Mouse (Mus musculus): ENCODE results near the gene Suclg2. TPM values are rescaled to one million over a fixed set of nuclear protein-coding genes. Genes with fewer than 3 reads are reported as not detected.
A peak's percentile ranks its signal among the peaks of the same experiment; 100 is the strongest.
"Not testable (repeated sequence)": the region's sequence is repeated elsewhere in the genome, so short reads cannot be mapped to it uniquely, and the experiment has no call there.

Suclg2 gene
- polyA plus RNA-seq, 1 experiment, result 126 TPM

DNA sequence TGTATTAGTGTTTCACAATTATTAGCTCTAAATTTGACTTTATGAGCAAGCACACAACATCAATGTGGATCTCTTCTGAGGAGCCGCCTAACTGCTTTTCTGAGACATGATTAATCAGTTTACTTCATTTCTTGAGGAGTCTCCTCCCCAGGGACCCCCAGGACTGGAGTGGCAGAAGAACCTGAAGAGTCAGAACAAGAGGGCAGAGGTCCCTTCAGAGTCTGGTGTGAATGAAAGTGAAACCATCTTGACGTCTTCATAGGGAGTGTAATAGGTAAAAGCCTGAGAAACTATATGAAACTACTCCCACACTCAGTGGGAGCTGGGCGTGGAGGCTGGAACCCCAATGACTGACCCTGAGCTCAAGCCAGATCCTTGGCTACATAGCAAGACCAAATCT is 105.4 kb downstream of the Suclg2 start:
- Histone ChIP-seq H3K27me3 (replicated peaks; ENCODE audit: control insufficient read depth, insufficient read depth, low read length) (no peaks in the 10 kb centered on the region), H3K36me3 (ENCODE audit: control insufficient read depth, insufficient read depth, low read length) (no peaks in the 10 kb centered on the region), H3K4me3 (ENCODE audit: insufficient read depth, low read depth, low read length) (no peak overlapping the region), H3K27ac (ENCODE audit: insufficient read depth, low read depth, low read length) (no peak overlapping the region), H3K4me1 (ENCODE audit: control insufficient read depth, insufficient read depth, low read length) (no peaks in the 10 kb centered on the region)
- no peak for TF ChIP-seq CTCF (conservative IDR thresholded peaks at IDR 0.05; ENCODE audit: insufficient read depth, insufficient read length, low read depth, low read length)
- no peak for TF ChIP-seq POLR2A (IDR thresholded peaks at IDR 0.05; ENCODE audit: low read depth, low read length)
- DNase-seq, result no peak
- WGBS, result 81% methylated on average over 3 of the region's 3 CpGs

DNA sequence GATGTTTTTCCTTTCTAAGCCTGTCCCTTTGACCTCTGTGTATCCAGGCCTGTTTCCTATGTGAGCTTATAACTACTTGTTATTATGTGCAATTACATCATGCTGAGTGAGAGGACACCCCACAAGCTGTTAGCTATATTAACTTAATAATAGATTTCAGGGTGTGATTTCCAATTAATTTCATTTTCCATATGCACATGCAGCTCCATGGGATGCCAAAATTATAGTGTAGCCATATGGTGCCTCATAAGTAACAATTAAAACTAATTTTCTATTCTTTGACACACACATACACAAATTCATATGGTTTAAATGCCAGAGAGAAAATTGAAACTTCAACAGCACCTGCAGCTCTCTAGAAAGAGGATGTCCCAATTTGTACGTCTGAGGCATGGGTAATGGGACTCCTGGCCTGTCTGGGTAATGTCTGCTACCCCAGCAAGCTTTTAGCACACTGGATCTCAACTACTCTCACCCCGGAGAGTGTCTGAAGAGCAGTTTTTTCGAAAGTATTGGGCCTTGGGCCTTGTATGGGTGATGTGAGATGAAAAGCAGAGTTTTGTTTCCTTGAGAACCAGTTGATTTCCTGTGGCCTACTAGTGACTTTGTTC is 106.1 kb downstream of the Suclg2 start:
- H3K4me1 ChIP-seq (ENCODE audit: control insufficient read depth, insufficient read depth, low read length), result no peaks in the 10 kb centered on the region
- H3K36me3 ChIP-seq (ENCODE audit: control insufficient read depth, insufficient read depth, low read length), result no peaks in the 10 kb centered on the region
- WGBS, result 86% methylated on average over 3 of the region's 3 CpGs
- H3K27me3 ChIP-seq (replicated peaks; ENCODE audit: control insufficient read depth, insufficient read depth, low read length), result no peaks in the 10 kb centered on the region
- no peak overlapping the region for H3K27ac ChIP-seq (ENCODE audit: insufficient read depth, low read depth, low read length)
- TF ChIP-seq CTCF (conservative IDR thresholded peaks at IDR 0.05; ENCODE audit: insufficient read depth, insufficient read length, low read depth, low read length) (no peak), POLR2A (IDR thresholded peaks at IDR 0.05; ENCODE audit: low read depth, low read length) (no peak)
- no peak for DNase-seq
- H3K4me3 ChIP-seq (ENCODE audit: insufficient read depth, low read depth, low read length), result no peak overlapping the region

DNA sequence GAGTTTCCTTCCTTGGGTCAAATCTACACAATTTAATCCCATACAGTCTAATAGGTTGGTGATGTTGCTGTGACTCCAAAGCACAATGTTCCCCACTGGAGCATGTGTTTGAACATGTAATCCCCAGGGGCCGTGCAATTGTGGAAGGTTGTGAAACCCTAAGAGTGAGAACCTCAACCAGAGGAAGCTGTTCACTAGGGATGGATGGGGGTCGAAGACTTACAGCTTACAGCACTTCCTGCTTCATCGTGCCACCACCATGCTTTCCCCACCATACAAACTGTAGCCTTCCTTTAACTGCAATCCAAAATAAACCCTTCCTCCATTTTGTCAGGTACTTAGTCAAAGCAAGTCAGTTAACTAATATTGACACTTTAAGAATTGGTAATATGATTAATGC is 107.5 kb downstream of the Suclg2 start:
- H3K27me3 ChIP-seq (replicated peaks; ENCODE audit: control insufficient read depth, insufficient read depth, low read length), result no peaks in the 10 kb centered on the region
- no peak overlapping the region for H3K27ac ChIP-seq (ENCODE audit: insufficient read depth, low read depth, low read length)
- TF ChIP-seq POLR2A (IDR thresholded peaks at IDR 0.05; ENCODE audit: low read depth, low read length) (no peak), CTCF (conservative IDR thresholded peaks at IDR 0.05; ENCODE audit: insufficient read depth, insufficient read length, low read depth, low read length) (no peak)
- no peaks in the 10 kb centered on the region for H3K4me1 ChIP-seq (ENCODE audit: control insufficient read depth, insufficient read depth, low read length)
- WGBS, result 85% methylated on average over 3 of the region's 3 CpGs
- DNase-seq, result no peak
- no peaks in the 10 kb centered on the region for H3K36me3 ChIP-seq (ENCODE audit: control insufficient read depth, insufficient read depth, low read length)
- H3K4me3 ChIP-seq (ENCODE audit: insufficient read depth, low read depth, low read length), result no peak overlapping the region

DNA sequence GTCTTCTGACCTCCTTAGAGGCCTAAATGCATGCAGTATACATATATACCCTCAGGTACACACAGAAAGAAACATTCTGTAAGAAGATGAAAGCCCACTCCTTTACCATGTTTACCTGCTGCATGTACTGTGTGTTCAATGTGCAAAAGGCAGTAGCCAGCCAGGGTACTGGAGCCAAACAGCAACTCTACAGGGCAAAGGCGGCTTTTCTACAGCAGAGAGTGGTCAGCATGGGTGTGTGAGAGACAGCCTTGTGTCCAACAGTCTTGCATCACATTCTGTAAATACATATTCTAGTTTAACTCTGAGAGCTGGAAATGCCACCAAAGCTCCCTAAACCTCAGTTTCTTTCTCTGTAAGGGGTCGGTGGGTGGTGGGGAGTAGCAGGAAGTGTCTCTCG is 110.5 kb downstream of the Suclg2 start:
- Histone ChIP-seq H3K36me3 (ENCODE audit: control insufficient read depth, insufficient read depth, low read length) (no peaks in the 10 kb centered on the region), H3K27me3 (replicated peaks; ENCODE audit: control insufficient read depth, insufficient read depth, low read length) (no peaks in the 10 kb centered on the region), H3K27ac (ENCODE audit: insufficient read depth, low read depth, low read length) (no peak overlapping the region), H3K4me1 (ENCODE audit: control insufficient read depth, insufficient read depth, low read length) (no peaks in the 10 kb centered on the region), H3K4me3 (ENCODE audit: insufficient read depth, low read depth, low read length) (no peak overlapping the region)
- DNase-seq, result no peak
- TF ChIP-seq POLR2A (IDR thresholded peaks at IDR 0.05; ENCODE audit: low read depth, low read length), result no peak
- no peak for TF ChIP-seq CTCF (conservative IDR thresholded peaks at IDR 0.05; ENCODE audit: insufficient read depth, insufficient read length, low read depth, low read length)
- 88% methylated on average over 3 of the region's 3 CpGs for WGBS

DNA sequence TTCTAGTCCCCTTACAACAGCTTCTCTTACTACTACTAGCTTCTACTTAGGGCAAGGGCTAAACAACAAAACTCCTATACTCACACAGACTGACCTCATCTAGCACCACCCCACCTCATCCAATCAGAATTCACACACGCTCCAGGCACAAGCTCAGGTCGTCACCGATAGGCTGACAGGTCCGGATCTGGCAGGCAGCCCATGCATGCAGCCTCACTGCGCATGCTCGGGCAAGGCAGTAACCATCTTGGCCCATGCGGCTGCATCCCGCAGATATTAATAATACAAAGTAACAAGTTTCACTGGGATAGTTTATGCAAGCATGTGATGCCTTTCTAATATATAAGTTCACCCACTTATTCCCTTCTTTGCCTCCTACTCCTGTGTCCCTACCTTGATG is 117.9 kb downstream of the Suclg2 start:
- not testable (repeated sequence) for H3K27me3 ChIP-seq (replicated peaks; ENCODE audit: control insufficient read depth, insufficient read depth, low read length); H3K36me3 ChIP-seq (ENCODE audit: control insufficient read depth, insufficient read depth, low read length); DNase-seq; H3K27ac ChIP-seq (ENCODE audit: insufficient read depth, low read depth, low read length); H3K4me3 ChIP-seq (ENCODE audit: insufficient read depth, low read depth, low read length); H3K4me1 ChIP-seq (ENCODE audit: control insufficient read depth, insufficient read depth, low read length)
- WGBS, result 95% methylated on average over 8 of the region's 8 CpGs

DNA sequence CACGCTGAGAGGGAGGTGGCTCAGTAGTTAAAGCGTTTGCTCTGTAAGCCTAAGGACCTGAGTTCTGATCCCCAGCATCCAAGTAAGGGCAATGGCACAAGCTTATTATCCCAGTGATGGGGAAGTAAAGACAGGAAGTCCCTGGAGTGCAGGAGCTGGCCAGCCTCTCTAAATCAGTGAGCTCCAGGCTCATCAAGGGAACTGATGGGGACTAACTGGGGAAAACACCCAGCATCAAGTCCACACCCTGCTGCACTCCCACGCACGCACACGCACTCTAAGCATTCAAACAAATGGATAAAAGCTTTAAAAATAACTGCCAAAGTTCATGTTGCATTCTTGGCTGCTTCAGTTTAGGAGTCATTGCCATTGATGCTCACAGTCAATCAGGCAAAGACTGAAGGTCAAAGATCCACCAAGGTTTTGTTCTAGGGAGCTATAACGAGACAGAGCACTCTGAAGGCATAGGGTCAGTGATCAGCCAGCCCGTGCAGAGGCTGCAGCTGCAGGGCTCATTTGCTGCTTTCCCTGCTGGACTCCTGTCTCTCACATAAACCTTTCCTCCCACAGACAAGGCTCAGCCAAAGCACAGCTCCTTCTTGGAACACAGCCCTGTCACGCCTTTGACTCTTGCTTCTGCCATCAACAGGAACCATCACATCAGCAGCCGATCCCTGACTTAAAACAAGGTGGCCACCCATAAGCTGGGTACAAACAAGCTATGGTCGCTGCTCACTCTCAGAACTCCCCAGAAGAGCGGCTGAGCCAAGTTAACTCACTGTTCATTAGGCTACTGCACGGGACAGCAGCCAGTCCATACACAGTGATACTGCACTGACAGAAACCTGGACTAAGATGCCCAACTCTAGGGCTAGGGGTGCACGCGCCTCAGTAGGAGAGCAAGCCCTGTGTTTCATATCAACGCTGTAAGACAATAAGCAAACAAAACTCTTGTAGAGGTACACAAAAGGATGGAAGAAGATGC is 121.5 kb downstream of the Suclg2 start:
- no peak overlapping the region for H3K27ac ChIP-seq (ENCODE audit: insufficient read depth, low read depth, low read length)
- TF ChIP-seq POLR2A (IDR thresholded peaks at IDR 0.05; ENCODE audit: low read depth, low read length) (no peak), CTCF (conservative IDR thresholded peaks at IDR 0.05; ENCODE audit: insufficient read depth, insufficient read length, low read depth, low read length) (no peak)
- no peak overlapping the region for H3K4me3 ChIP-seq (ENCODE audit: insufficient read depth, low read depth, low read length)
- no peaks in the 10 kb centered on the region for H3K27me3 ChIP-seq (replicated peaks; ENCODE audit: control insufficient read depth, insufficient read depth, low read length)
- H3K36me3 ChIP-seq (ENCODE audit: control insufficient read depth, insufficient read depth, low read length), result no peaks in the 10 kb centered on the region
- H3K4me1 ChIP-seq (ENCODE audit: control insufficient read depth, insufficient read depth, low read length), result 0 out of 2 replicates have a peak, but pooled peaks cover 2% of the 10 kb centered on the region
- 57% methylated on average over 15 of the region's 15 CpGs for WGBS
- peak; percentile 43 for DNase-seq

DNA sequence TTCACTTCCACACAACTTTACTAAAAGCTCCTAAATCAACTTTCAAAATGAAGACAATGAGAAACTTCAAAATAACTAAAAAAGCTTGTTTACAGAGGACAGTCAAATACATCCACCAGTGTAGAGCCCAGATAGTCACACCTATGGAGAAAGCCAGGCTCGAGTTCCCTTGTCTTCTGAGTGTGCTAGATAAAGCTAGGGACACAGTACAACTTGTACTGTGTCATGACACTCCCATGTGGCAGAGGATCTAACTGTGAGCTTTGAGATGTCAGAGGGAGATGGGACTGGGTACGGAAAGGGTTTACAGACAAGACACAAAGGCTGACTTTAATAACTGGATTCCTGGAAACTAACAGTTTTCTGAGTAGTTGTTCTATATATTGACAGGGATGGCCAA is 122.7 kb downstream of the Suclg2 start:
- no peak for TF ChIP-seq CTCF (conservative IDR thresholded peaks at IDR 0.05; ENCODE audit: insufficient read depth, insufficient read length, low read depth, low read length)
- no peak for TF ChIP-seq POLR2A (IDR thresholded peaks at IDR 0.05; ENCODE audit: low read depth, low read length)
- H3K4me1 ChIP-seq (ENCODE audit: control insufficient read depth, insufficient read depth, low read length), result 0 out of 2 replicates have a peak, but pooled peaks cover 2% of the 10 kb centered on the region
- no peaks in the 10 kb centered on the region for H3K27me3 ChIP-seq (replicated peaks; ENCODE audit: control insufficient read depth, insufficient read depth, low read length)
- H3K36me3 ChIP-seq (ENCODE audit: control insufficient read depth, insufficient read depth, low read length), result no peaks in the 10 kb centered on the region
- no peak overlapping the region for H3K4me3 ChIP-seq (ENCODE audit: insufficient read depth, low read depth, low read length)
- DNase-seq, result no peak
- WGBS, result 77% methylated on average over 2 of the region's 2 CpGs
- no peak overlapping the region for H3K27ac ChIP-seq (ENCODE audit: insufficient read depth, low read depth, low read length)

Data from kidney, adult 2 months (tissue).